9 mouse cellular contexts compared by ENCODE assay signal in the genomic region with DNA sequence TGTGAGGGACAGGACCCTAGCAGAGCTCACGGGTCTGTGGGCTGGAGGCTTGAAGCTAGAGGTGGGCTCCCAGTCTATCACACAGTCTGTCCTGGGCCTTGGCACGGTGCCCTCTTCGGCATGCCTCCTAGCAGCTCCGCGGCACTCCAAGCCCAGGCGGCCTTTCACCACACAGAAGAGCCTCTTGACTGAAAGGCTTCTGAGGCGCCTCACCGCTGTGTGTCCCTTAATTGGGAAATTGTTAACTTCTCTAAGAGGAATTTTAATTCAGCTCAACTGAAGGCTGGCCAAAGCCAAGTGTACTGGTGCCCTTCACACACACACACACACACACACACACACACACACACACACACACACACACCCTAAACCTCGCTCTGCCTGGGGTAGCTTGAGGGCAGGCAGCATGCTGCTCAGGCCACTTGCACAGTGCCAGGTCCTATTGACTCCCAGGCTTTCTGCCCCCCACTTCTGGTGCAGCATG. TPM values are rescaled to one million over a fixed set of nuclear protein-coding genes. Genes with fewer than 3 reads are reported as not detected.
DNase-seq lines count a peak whose midpoint lies in the region; ATAC-seq and TF ChIP-seq lines count a peak whose summit lies in the region.
"Had no signal": no experiment of that assay in that cellular context is flagged by ENCODE, and none has a peak within 500 bp of the region (broad histone marks: within the 10 kb centered on the region; RNA-seq: fewer than 3 reads in every experiment).

No protein-coding gene starts in this region.

- no peaks in the 10 kb centered on the region for H3K9me3 ChIP-seq in midbrain, embryonic 12.5 days
- H3K9me3 ChIP-seq in midbrain, embryonic 10.5 days (replicated peaks) = no peaks in the 10 kb centered on the region
- no peaks in the 10 kb centered on the region for H3K9me3 ChIP-seq in midbrain, postnatal 0 days (ENCODE audit: low read length)

- no peak overlapping the region for H3K4me3 ChIP-seq in midbrain, embryonic 12.5 days
- no peak overlapping the region for H3K4me3 ChIP-seq in midbrain, embryonic 10.5 days
- H3K4me3 ChIP-seq in midbrain, postnatal 0 days (ENCODE audit: low read depth, low read length) = no peak overlapping the region

- H3K4me2 ChIP-seq in midbrain, embryonic 12.5 days (replicated peaks) = no peak overlapping the region
- H3K4me2 ChIP-seq in midbrain, postnatal 0 days (ENCODE audit: low read depth, low read length, poor library complexity, severe bottlenecking) = no peak overlapping the region

- 69% methylated on average over 9 of the region's 9 CpGs for WGBS in midbrain, embryonic 12.5 days
- 82% methylated on average over 9 of the region's 9 CpGs for WGBS in midbrain, embryonic 10.5 days
- WGBS in midbrain, postnatal 0 days = 57% methylated on average over 9 of the region's 9 CpGs

- no peaks in the 10 kb centered on the region for H3K36me3 ChIP-seq in midbrain, embryonic 12.5 days
- H3K36me3 ChIP-seq in midbrain, embryonic 10.5 days = no peaks in the 10 kb centered on the region
- no peaks in the 10 kb centered on the region for H3K36me3 ChIP-seq in midbrain, postnatal 0 days (ENCODE audit: insufficient read depth, low read length)

- peaks cover 11% of the 10 kb centered on the region for H3K4me1 ChIP-seq in midbrain, embryonic 12.5 days
- H3K4me1 ChIP-seq in midbrain, embryonic 10.5 days = peaks cover 23% of the 10 kb centered on the region
- no peaks in the 10 kb centered on the region for H3K4me1 ChIP-seq in midbrain, postnatal 0 days (ENCODE audit: insufficient read depth, low read length)

- H3K27me3 ChIP-seq in midbrain, embryonic 12.5 days = no peaks in the 10 kb centered on the region; the same call in 1 of the 2 replicates
- no peaks in the 10 kb centered on the region for H3K27me3 ChIP-seq in midbrain, embryonic 10.5 days (ENCODE audit: low read depth, poor library complexity, severe bottlenecking)
- H3K27me3 ChIP-seq in midbrain, postnatal 0 days (ENCODE audit: insufficient read depth, low read length) = no peaks in the 10 kb centered on the region

- no peak for TF ChIP-seq CTCF in midbrain, postnatal 0 days (IDR thresholded peaks at IDR 0.05)

- peak; percentile 27 to 49 for DNase-seq in cerebellum, adult 18-20 months
- DNase-seq in midbrain, embryonic 10.5 days (ENCODE audit: low spot score) = no peak
- peak; percentile 24 to 46 for DNase-seq in kidney, adult 8-10 months
- peak; percentile 72 for DNase-seq in midbrain, postnatal 0 days (ENCODE audit: low spot score)
- DNase-seq in natural killer cell, adult 2 months (ENCODE audit: low spot score in 2 of 2) = no peak
- no peak for DNase-seq in spleen, postnatal 14 days (ENCODE audit: low spot score in 2 of 2)

- ATAC-seq in cerebellum, adult (ENCODE audit: insufficient number of reproducible peaks, low FRiP score, low TSS enrichment) = no peak
- ATAC-seq in midbrain, embryonic 12.5 days (ENCODE audit: low FRiP score, low read depth) = peak; percentile 23; the same call in 1 of the 2 replicates
- ATAC-seq in midbrain, postnatal 0 days (ENCODE audit: low FRiP score) = peak; percentile 47; the same call in 1 of the 2 replicates

- H3K27ac ChIP-seq in midbrain, embryonic 12.5 days (replicated peaks) = no peak overlapping the region
- no peak overlapping the region for H3K27ac ChIP-seq in midbrain, embryonic 10.5 days (replicated peaks)
- H3K27ac ChIP-seq in midbrain, postnatal 0 days (ENCODE audit: low read depth, low read length) = no peak overlapping the region

- no peak overlapping the region for H3K9ac ChIP-seq in midbrain, embryonic 12.5 days (replicated peaks)
- no peak overlapping the region for H3K9ac ChIP-seq in midbrain, postnatal 0 days (replicated peaks; ENCODE audit: low read length, poor library complexity, severe bottlenecking)

RNA-seq across cellular contexts. Expression of a gene that starts 28.6 kb away (rescaled TPM):
- polyA plus RNA-seq in midbrain, embryonic 12.5 days (2016; fragmentation: Nextera tagmentation; extraction: Ambion mirVana) = 19.6 and 21.0 TPM in 2 replicates
- 2.8 and 6.4 TPM in 2 replicates for polyA plus RNA-seq in midbrain, embryonic 10.5 days (2016; fragmentation: Nextera tagmentation; extraction: Ambion mirVana)
- 145 and 192 TPM in 2 replicates for total RNA-seq in midbrain, postnatal 0 days (2014; rRNA removed)
- 110 and 114 TPM in 2 replicates for polyA plus RNA-seq in midbrain, postnatal 0 days (2015; fragmentation: Nextera tagmentation; extraction: Ambion mirVana)
- total RNA-seq: neutrophil, adult 5-6 weeks had no signal

Comparison
In these comparisons a context has a peak if more than half of its experiments do, and no peak if none do; other contexts are left out.
1. DNase-seq: peak in cerebellum, adult 18-20 months (2 of 2), kidney, adult 8-10 months (2 of 2) and midbrain, postnatal 0 days (single experiment); none in midbrain, embryonic 10.5 days (single experiment), natural killer cell, adult 2 months (0 of 2) and spleen, postnatal 14 days (0 of 2).